Mouse (Mus musculus): Measurements from ENCODE around the gene Enthd1.
"Not testable (repeated sequence)": the region's sequence is repeated elsewhere in the genome, so short reads cannot be mapped to it uniquely, and the experiment has no call there.

Gene Enthd1

DNA sequence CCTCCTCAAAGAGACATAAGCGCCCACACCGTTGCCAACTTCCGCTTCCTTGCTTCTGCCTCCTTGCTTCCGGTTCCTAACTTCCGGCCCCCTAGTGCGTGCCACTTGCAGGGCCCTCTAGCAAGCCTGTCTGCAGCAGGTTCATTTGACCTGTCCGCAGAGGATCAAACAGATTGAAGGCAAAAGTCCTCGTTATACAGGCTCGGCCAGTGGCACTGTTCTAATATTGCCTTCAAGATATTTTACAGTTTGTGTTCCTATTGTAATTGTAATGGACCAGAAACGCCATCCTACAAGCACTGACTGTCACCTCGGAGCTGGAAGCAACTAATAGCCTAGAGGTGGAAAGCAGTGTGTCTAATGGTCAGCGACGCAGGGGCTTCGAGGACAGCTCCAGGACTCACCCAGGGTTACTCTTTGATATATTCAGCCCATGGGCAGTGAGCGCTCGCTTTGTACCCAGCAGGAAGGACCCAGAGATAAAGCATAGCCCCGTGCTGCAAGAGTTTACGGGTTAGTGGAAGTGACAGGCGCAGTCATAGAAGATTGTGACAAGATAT, at the start of gene Enthd1:
Enthd1 (minus strand) TSS at position 51 of the 560 bp plus-strand sequence.
- no peak for DNase-seq (ENCODE audit: low spot score in 2 of 2)

GRCm38 (mm10) chr15:80613904-80614303, 48.9 kb upstream of the Enthd1 start:
- DNase-seq (ENCODE audit: low spot score in 2 of 2): no peak

- no peak for DNase-seq (ENCODE audit: low spot score in 2 of 2)
Measured at GRCm38 (mm10) chr15:80611478-80611877, 46.5 kb upstream of the Enthd1 start.

GRCm38 (mm10) chr15:80610335-80610734, 45.4 kb upstream of the Enthd1 start:
- no peak for DNase-seq (ENCODE audit: low spot score in 2 of 2)

DNA sequence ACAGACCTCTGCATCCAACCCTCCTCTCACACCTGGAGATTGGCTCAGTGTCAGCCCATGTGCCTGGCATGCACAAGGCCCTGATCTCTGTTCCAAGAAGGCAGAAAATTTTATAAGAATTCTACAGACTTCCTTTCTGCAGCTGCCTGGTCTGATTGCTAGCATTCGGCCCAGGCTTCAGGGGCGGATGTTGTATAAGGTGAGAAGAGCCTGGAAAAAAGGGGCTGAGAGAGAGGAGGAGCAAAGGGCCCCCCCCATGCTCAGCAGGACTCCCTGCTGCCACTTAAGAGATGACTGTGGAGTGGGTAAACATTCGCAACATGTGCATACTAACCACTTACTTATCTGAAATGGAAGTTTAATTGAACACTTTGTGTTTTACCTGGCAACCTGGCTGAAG, 43.0 kb upstream of the Enthd1 start:
- DNase-seq (ENCODE audit: low spot score in 2 of 2): no peak

DNA sequence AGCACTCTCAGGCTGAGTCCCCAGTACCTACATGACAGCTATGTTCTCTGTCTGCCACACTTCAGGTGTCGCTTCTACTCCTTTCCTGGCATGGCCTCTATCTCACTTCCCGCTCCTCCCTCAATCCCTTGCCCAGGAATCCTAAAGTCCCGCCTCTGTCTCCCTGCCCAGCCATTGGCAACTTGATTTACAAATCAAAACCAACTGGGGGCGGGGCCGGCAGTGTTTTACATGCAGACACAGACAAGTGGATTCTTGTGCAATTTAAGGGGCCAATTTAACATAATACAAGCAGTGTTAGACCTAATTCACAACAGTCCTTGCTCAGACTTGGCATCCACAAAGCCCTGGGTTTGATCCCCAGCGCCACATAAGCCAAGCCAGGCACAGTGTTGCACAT, 39.1 kb upstream of the Enthd1 start:
- no peak for DNase-seq (ENCODE audit: low spot score in 2 of 2)

DNA sequence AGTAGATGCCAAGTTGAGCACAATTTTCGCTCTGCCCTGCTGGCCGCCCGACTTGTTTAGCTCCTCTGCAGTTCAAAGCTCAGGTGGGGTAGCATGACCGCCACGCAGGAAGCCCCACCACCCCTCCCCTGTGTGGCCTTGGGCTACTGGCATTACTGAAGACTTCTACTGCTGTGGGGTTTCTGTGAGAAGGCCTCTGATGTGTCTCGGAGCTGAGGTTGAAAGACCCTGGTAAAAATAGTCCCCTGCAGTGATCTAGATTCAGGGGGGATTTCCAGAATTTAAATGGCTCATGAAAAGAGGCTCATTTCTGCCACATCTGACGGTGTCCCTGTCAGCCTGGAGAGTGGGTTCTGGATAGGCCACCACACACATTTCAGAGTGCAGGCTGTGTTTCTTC, 37.5 kb upstream of the Enthd1 start:
- no peak for DNase-seq (ENCODE audit: low spot score in 2 of 2)

DNA sequence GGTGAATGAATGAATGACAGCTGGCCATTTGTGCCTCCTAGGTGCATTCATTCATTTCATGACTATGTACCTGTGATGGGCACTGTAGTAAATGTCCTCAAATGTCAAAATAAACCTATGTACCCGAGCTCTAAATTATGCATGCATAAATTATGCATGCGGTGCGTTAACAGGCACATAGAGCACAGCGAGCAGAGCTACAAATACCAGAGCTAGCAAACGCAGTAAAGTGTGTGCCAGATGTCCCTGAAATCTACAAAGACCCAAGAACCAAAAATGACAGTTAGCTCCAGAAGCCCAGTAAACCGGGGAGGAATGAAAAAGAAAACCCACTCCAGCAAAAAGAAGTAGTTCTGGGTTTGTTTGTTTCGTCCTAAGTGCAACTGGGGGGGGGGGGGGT, 36.5 kb upstream of the Enthd1 start:
- DNase-seq (ENCODE audit: low spot score in 2 of 2): no peak

- DNase-seq (ENCODE audit: low spot score in 2 of 2): no peak
Measured at GRCm38 (mm10) chr15:80599843-80600242, 34.9 kb upstream of the Enthd1 start.

DNA sequence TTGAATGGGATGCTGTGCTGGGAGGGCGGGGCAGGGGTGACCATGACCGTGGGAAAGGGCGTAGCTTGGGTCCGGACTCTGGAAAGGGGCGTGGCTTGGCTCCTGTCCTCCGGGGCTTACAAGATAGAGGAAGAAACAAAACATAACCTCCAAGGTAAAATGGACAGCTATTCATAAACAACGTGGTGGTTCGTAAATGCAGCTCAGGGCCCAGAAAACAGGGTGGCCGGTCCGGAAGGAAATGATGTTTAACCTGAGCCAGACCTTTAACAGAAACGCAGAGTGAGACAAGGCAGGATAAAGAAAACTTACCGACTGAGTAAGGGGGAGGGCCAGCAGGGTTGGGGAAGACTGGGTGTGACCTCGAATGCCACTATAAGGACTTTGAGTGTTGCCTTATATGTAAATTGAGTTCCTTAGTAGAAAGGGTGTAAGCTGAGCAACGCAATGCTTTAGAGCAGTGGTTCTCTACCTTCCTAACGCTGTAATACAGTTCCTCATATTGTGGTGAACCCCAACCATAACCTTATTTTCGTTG, 34.3 kb upstream of the Enthd1 start:
- DNase-seq (ENCODE audit: low spot score in 2 of 2): peak; percentile 9 to 11

- DNase-seq (ENCODE audit: low spot score in 2 of 2): no peak
Measured at GRCm38 (mm10) chr15:80598750-80599149, 33.8 kb upstream of the Enthd1 start.

DNA sequence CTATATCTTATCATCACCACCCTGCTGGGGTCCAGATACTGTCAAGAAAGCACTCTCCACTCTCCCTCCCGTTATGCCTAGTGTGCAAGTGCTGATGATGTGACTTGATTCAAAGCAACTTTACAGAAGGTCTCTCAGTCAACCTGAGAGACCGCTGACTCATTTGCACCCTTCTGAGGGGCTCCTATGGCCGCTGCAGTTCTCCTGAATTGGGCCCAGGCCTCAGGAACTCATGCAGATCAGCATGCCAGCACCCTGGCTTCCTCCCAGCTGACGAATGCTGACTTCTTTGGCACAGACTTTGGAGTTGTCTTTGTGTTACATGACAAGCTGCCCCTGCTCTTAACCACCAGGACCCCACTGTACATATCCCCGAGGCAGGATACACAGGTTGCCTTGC, 28.9 kb upstream of the Enthd1 start:
- DNase-seq (ENCODE audit: low spot score in 2 of 2): no peak

GRCm38 (mm10) chr15:80592737-80593136, 27.8 kb upstream of the Enthd1 start:
- DNase-seq (ENCODE audit: low spot score in 2 of 2): no peak

- DNase-seq (ENCODE audit: low spot score in 2 of 2): no peak
Measured at GRCm38 (mm10) chr15:80590641-80591040, 25.7 kb upstream of the Enthd1 start.

DNA sequence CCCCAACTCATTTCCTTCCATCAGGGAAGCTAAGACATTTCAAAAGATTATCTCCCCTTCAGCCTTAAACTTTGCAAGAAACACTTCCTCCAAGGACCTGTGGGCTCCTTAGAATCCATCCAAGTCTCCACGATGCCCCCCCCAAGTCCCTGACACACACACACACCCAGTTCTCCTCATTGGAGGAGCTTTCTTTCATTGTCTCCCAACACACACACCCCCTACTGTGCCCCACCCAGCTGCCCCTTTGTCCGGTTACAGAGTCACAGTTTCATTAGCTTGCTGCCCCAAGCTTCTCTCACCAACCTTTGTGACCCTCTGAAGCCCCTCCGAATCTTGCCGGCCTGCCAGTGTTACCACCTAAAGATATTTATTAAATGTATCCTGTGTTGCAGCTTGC, 21.3 kb upstream of the Enthd1 start:
- DNase-seq (ENCODE audit: low spot score in 2 of 2): no peak

GRCm38 (mm10) chr15:80582581-80583495, 17.9 kb upstream of the Enthd1 start:
- peak; percentile 11 to 31 for DNase-seq (ENCODE audit: low spot score in 2 of 2)

- not testable (repeated sequence) for DNase-seq (ENCODE audit: low spot score in 2 of 2)
Measured at GRCm38 (mm10) chr15:80580585-80580984, 15.6 kb upstream of the Enthd1 start.

DNA sequence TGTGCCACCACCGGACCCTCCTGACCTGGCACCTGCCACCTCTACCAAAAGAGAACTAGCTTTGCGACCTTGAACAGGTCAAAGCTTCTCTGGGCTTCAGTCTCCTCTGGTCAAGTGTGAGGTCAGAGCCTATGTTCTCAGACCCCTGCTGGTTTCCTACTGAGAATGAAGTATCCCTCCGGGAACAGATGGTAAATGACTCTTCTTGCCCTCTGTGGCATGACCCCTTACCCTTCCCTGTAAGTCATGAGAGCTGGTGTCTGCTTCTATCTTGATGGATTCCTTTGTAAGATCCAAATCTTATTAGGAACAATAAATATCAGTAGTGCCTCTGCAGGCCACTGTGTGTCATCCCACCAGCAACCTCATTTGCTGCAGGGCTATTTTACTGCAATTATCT, 14.2 kb upstream of the Enthd1 start:
- no peak for DNase-seq (ENCODE audit: low spot score in 2 of 2)

GRCm38 (mm10) chr15:80577166-80577960, 12.4 kb upstream of the Enthd1 start:
- no peak for DNase-seq (ENCODE audit: low spot score in 2 of 2)

- no peak for DNase-seq (ENCODE audit: low spot score in 2 of 2)
Measured at GRCm38 (mm10) chr15:80576415-80576994, 11.5 kb upstream of the Enthd1 start.

GRCm38 (mm10) chr15:80575817-80576370, 10.9 kb upstream of the Enthd1 start:
- DNase-seq (ENCODE audit: low spot score in 2 of 2): no peak

Measured in urinary bladder, adult 18-20 months (tissue).